Mouse (Mus musculus) heart, postnatal 0 days (tissue): ENCODE data around the gene Prkcb. TPM values are rescaled to one million over a fixed set of nuclear protein-coding genes. Genes with fewer than 3 reads are reported as not detected.

ENCODE experiments used
- ATAC-seq: fragments of 200-750 bp; cut with Nextera tagmentation; 2 replicates; pipeline ENCODE4 v1.8.0; 2017; ENCODE audit warnings: low read depth, moderate number of reproducible peaks, moderate library complexity; ENCODE audit not compliant: insufficient read depth
- DNase-seq: peaks from one replicate; pipeline ENCODE4 v3.0.0-alpha.2; 2016; ENCODE audit warnings: low spot score
- H3K27ac ChIP-seq: fragments of 300-500 bp; sonication (generic); 2 replicates; pipeline ENCODE4 v1.5.1; 2014; ENCODE audit warnings: low read depth, mild to moderate bottlenecking
- H3K27me3 ChIP-seq: fragments of 300-500 bp; sonication (generic); 2 replicates; pipeline ENCODE4 v1.6.1; 2014; ENCODE audit warnings: low read length, mixed read lengths; ENCODE audit not compliant: control insufficient read depth, insufficient read depth
- H3K36me3 ChIP-seq: fragments of 300-500 bp; sonication (generic); replicated peaks from 2 replicates; pipeline ENCODE4 v1.6.1; 2014; ENCODE audit warnings: low read length, mixed read lengths; ENCODE audit not compliant: control insufficient read depth, insufficient read depth
- H3K4me1 ChIP-seq: fragments of 300-500 bp; sonication (generic); 2 replicates; pipeline ENCODE4 v1.6.1; 2014; ENCODE audit warnings: antibody characterized with exemption; ENCODE audit not compliant: control insufficient read depth, insufficient read depth
- H3K4me2 ChIP-seq: fragments of 300-500 bp; sonication (generic); 2 replicates; pipeline ENCODE4 v1.6.1; 2014; ENCODE audit warnings: low read depth, mild to moderate bottlenecking, low read length, moderate library complexity
- H3K4me3 ChIP-seq: fragments of 300-500 bp; sonication (generic); 2 replicates; pipeline ENCODE4 v1.5.1; 2014; ENCODE audit warnings: low read depth, low read length
- H3K9ac ChIP-seq: fragments of 300-500 bp; sonication (generic); replicated peaks from 2 replicates; pipeline ENCODE4 v1.6.1; 2014; ENCODE audit warnings: low read depth, low read length, mixed read lengths
- H3K9me3 ChIP-seq: fragments of 300-500 bp; sonication (generic); replicated peaks from 2 replicates; pipeline ENCODE4 v1.6.1; 2016; ENCODE audit warnings: low read length; ENCODE audit not compliant: control insufficient read depth
- CTCF ChIP-seq: IDR thresholded peaks from 2 replicates; pipeline ENCODE4 v1.5.1; 2016; ENCODE audit warnings: antibody characterized with exemption, control low read depth, low read depth
- EP300 ChIP-seq: IDR thresholded peaks from 2 replicates; pipeline ENCODE4 v1.6.1; 2016; ENCODE audit warnings: antibody characterized with exemption, low read depth
- WGBS: fragments of 180-500 bp; shearing (Covaris S2); extraction: QIAGEN DNeasy Blood & Tissue Kit; methylation state at CpG from one replicate; pipeline ENCODE4 v1.1.7; 2014; 5-methylcytosine and 5-hydroxymethylcytosine counted together
- polyA plus RNA-seq: library from polyadenylated mRNA; unstranded; fragments of >200 nt; fragmentation: Nextera tagmentation; extraction: Ambion mirVana; gene quantifications from 2 replicates; pipeline ENCODE4 v1.2.1, GENCODE M21; 2015
- total RNA-seq: library from RNA; depleted of rRNA; stranded (reverse); fragments of >200 nt; gene quantifications from 2 replicates; pipeline ENCODE4 v1.2.3, GENCODE M21; 2014; ENCODE audit warnings: low replicate concordance

The Prkcb gene
- total and polyA plus RNA-seq, 2 experiments from 2014 or later = 1.1 to 1.9 TPM

DNA sequence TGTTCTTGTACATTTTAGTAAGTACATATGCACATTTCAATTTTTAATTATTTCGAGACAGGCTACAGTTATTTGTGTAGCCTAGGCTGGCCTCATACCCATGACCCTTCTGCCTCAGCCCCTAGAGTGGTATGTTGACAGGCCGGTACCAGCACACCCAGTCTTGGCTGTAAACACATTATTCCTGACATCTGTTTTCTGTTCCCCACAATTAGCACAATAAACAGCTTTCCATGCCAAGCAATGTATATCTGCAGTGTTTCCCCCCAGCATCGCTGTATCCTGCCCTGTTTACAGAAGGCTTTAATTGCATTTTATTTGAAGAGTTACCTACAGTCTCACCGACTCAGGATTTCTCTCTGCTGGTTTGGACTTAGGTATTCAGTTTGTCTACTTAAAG lies 64.8 kb downstream of the Prkcb start:
- Histone ChIP-seq H3K4me3 (no peak overlapping the region), H3K9ac (no peak overlapping the region), H3K4me1 (no peaks in the 10 kb centered on the region; the same call in 1 of the 2 replicates), H3K27ac (no peak overlapping the region), H3K9me3 (no peaks in the 10 kb centered on the region), H3K4me2 (no peak overlapping the region), H3K27me3 (no peaks in the 10 kb centered on the region), H3K36me3 (no peaks in the 10 kb centered on the region)
- DNase-seq (no peak), ATAC-seq (no peak)
- TF ChIP-seq EP300 = no peak
- no peak for TF ChIP-seq CTCF
- WGBS = 74% methylated on average over 4 of the region's 4 CpGs

DNA sequence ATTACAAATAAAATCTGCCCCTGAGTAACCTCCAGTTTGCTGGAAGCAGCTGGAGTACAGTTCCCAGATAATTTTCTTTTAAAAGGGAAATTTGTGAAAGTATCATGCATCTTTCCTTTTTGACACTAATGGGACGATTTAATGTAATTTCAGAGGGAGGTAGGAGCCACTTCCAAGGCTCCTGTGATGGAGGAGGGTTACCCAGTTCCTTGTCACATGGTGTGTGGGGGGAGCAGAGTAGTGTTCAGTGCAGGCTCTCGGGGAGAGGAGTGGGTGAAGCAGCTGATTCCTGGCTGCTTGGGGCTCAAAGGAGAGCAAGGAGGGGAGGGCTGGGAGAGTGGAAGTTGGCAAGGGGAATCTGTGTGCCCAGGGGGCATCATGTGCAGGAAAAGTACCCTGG lies 68.4 kb downstream of the Prkcb start:
- Histone ChIP-seq H3K27me3 (no peaks in the 10 kb centered on the region), H3K4me3 (no peak overlapping the region), H3K27ac (no peak overlapping the region), H3K4me2 (no peak overlapping the region), H3K36me3 (no peaks in the 10 kb centered on the region), H3K9me3 (no peaks in the 10 kb centered on the region), H3K4me1 (no peaks in the 10 kb centered on the region), H3K9ac (no peak overlapping the region)
- DNase-seq (no peak), ATAC-seq (no peak)
- TF ChIP-seq EP300 (no peak), CTCF (no peak)
- 28% methylated on average over 2 of the region's 2 CpGs for WGBS

DNA sequence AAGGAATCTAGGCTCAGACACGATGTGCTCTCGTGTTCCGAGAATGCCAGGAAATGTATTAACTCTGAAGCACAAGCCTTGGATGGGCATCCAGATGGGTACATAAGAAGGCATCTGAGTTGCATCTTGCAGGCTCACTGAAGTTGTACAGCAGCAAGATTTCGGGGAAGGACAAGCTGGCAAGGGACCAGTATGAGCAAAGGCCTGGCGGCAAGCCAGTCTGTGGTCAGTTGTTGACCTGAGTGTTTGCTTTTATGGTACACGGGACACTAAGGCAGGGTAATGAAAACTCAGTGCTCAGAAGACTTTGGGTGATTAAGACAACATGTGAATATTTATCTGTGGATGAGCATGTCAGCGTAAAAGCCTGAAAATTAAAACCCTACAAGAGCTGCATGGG lies 69.3 kb downstream of the Prkcb start:
- no peak overlapping the region for H3K27ac ChIP-seq
- H3K9me3 ChIP-seq = no peaks in the 10 kb centered on the region
- no peaks in the 10 kb centered on the region for H3K36me3 ChIP-seq
- H3K27me3 ChIP-seq = no peaks in the 10 kb centered on the region
- H3K9ac ChIP-seq = no peak overlapping the region
- no peak overlapping the region for H3K4me3 ChIP-seq
- ATAC-seq (no peak), DNase-seq (no peak)
- no peaks in the 10 kb centered on the region for H3K4me1 ChIP-seq
- TF ChIP-seq CTCF (no peak), EP300 (no peak)
- H3K4me2 ChIP-seq = no peak overlapping the region
- 68% methylated on average over 7 of the region's 7 CpGs for WGBS

- Histone ChIP-seq H3K9ac (no peak overlapping the region), H3K4me2 (no peak overlapping the region), H3K27ac (no peak overlapping the region), H3K4me3 (no peak overlapping the region), H3K27me3 (no peaks in the 10 kb centered on the region), H3K4me1 (no peaks in the 10 kb centered on the region), H3K36me3 (no peaks in the 10 kb centered on the region), H3K9me3 (no peaks in the 10 kb centered on the region)
- DNase-seq (no peak), ATAC-seq (no peak)
- WGBS = 69% methylated on average over 1 of the region's 1 CpGs
- TF ChIP-seq EP300 (no peak), CTCF (no peak)
Measured at GRCm38 (mm10) chr7:122366635-122367034, 78.1 kb downstream of the Prkcb start.

GRCm38 (mm10) chr7:122367303-122368007 lies 78.9 kb downstream of the Prkcb start:
- no peak overlapping the region for H3K4me3 ChIP-seq
- H3K27ac ChIP-seq = no peak overlapping the region
- no peaks in the 10 kb centered on the region for H3K4me1 ChIP-seq
- no peaks in the 10 kb centered on the region for H3K27me3 ChIP-seq
- ATAC-seq (no peak), DNase-seq (no peak)
- 86% methylated on average over 7 of the region's 7 CpGs for WGBS
- no peak overlapping the region for H3K9ac ChIP-seq
- H3K4me2 ChIP-seq = no peak overlapping the region
- TF ChIP-seq EP300 (no peak), CTCF (no peak)
- H3K9me3 ChIP-seq = no peaks in the 10 kb centered on the region
- no peaks in the 10 kb centered on the region for H3K36me3 ChIP-seq

DNA sequence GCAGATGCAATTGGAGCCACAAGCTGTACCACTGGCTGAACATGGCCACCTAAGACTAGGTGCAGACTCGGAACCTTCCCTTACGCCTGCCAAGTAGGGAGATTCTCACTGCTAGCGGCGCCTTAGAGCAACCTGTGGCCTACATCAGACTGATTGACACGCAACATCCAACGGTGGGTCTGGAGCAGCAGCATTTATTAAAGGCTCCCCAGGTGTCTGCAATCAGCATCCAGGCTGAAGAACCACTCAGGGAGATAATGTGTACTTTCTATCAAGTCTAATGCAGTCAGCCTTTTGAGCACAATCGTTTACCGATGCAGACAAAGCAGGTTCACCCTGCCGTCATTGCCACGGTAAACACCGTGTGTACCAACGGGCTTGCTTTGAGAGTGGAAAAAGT lies 81.9 kb downstream of the Prkcb start:
- no peaks in the 10 kb centered on the region for H3K36me3 ChIP-seq
- H3K9ac ChIP-seq = no peak overlapping the region
- no peaks in the 10 kb centered on the region for H3K9me3 ChIP-seq
- TF ChIP-seq CTCF (no peak), EP300 (no peak)
- no peaks in the 10 kb centered on the region for H3K4me1 ChIP-seq
- ATAC-seq (no peak), DNase-seq (no peak)
- H3K4me2 ChIP-seq = no peak overlapping the region
- no peaks in the 10 kb centered on the region for H3K27me3 ChIP-seq
- no peak overlapping the region for H3K4me3 ChIP-seq
- WGBS = 87% methylated on average over 12 of the region's 12 CpGs
- H3K27ac ChIP-seq = no peak overlapping the region
